Mouse (Mus musculus): ENCODE measurements around the gene Gp1bb. TPM values are rescaled to one million over a fixed set of nuclear protein-coding genes. Genes with fewer than 3 reads are reported as not detected.

Gp1bb gene
- total RNA-seq, 2 experiments from 2014 or later = not detected

DNA sequence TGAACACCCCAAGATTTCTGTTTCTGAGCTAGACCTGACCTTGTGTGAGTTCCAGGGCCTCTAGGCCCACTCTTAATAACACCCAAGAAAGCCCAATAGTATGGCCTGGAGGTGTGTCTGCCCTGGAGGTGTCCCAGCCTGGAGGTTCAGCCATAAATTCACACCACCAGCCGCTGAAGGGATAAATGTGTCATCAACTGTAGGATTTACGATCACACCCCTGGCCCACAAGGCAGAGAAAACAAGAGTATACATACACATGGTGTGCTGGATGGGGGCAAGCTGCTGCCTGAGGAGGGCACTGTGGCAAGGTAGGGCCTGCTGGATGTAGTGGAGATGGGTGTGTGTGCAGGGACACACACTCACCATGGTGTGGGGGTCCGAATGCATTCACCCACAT lies 8.9 kb downstream of the Gp1bb start:
- DNase-seq = no peak
- TF ChIP-seq CTCF (IDR thresholded peaks at IDR 0.05) = no peak
- Histone ChIP-seq H3K27ac (no peak overlapping the region), H3K4me3 (no peak overlapping the region)
- intact Hi-C loops (cut with DNase I) = no loop called here

DNA sequence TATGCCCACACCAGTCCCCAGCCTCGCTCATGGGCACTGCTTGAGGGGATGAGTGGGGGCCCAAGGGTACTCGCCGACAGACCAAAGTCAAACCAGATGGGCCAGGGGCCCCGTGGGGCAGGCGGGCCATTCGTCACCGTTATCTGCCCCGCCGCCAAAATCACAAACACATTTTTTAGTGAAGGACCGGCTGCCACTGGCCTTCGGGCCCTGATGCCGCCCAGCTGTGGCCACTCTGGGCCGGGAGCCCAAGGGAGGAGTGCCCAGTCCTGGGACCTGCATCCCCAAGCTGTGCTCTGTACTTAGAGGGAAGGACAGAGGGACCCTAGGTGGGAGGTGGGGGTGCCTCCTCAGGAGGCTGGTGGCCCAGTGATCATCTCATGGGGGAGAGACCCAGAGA lies 10.5 kb downstream of the Gp1bb start:
- H3K4me3 ChIP-seq = no peak overlapping the region
- no peak overlapping the region for H3K27ac ChIP-seq
- no peak for TF ChIP-seq CTCF (IDR thresholded peaks at IDR 0.05)
- no peak for DNase-seq
- intact Hi-C loops (cut with DNase I) = no loop called here

DNA sequence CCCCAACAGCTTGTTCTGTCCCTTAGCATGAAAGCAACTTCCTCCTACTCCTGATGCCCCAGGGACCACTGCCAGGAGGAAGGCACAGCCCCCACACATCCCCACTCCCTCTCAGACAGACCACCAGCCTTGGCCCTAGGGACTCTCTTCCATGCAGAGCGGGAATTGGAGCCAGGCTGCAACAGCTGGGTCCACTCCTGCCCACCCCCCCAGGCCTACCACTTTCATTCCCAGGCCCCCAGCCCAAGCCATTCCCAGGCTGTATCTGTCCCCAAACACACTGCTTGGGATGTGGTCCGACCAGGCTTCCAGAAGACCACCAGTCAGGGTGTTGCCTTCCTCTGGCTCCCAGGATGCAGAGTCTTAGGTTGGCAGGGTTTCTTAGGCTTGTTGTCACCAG lies 13.1 kb downstream of the Gp1bb start:
- Histone ChIP-seq H3K4me3 (no peak overlapping the region), H3K27ac (no peak overlapping the region)
- intact Hi-C loops (cut with DNase I) = no loop called here
- DNase-seq = peak; percentile 8
- no peak for TF ChIP-seq CTCF (IDR thresholded peaks at IDR 0.05)

DNA sequence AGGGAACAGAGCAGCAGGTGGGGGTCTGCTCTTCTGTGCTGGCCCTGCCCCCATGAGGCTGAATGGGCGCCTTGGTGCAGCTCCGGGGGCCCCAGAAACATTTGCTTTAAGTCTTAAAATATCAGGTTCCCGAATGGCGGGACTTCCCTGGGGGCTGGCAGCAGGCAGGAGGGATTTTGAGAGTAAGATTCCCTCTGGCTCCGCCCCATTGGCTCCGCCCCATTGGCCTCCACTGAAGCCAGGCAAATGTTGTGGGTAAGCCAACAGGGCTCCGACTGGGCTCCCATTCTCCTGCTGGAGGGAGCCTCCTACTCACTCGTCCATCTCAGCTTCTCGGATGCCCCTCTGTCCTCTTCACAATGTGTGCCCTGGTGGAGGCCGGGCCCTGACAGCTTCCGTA lies 14.0 kb downstream of the Gp1bb start:
- Histone ChIP-seq H3K27ac (no peak overlapping the region; the same call in 1 of the 2 replicates), H3K4me3 (0 out of 2 replicates have a peak overlapping the region, but pooled peaks have one; percentile 7)
- TF ChIP-seq CTCF (IDR thresholded peaks at IDR 0.05) = no peak
- DNase-seq = peak; percentile 75
- intact Hi-C loops (cut with DNase I) = no loop called here

DNA sequence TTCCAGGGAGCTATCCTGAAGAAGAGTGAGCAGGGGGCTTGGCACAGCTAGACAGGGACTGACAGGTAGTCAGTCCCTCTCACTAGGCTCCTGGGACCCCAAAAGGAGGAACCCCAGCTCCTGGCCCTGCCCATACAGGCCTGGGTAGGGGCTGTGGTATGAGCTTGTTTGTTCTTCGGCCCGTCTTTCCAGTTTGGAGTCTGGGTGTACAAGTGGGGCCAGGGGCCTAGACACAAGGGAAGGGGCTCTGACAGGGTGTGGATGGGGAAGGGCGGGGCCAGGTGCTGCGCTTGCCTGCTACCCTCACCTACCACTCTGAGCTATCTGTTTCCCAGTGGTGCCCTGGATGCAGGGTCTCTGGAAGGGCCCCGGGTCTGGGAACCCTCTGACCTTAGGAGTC lies 16.5 kb downstream of the Gp1bb start:
- intact Hi-C loops (cut with DNase I) = no loop called here

DNA sequence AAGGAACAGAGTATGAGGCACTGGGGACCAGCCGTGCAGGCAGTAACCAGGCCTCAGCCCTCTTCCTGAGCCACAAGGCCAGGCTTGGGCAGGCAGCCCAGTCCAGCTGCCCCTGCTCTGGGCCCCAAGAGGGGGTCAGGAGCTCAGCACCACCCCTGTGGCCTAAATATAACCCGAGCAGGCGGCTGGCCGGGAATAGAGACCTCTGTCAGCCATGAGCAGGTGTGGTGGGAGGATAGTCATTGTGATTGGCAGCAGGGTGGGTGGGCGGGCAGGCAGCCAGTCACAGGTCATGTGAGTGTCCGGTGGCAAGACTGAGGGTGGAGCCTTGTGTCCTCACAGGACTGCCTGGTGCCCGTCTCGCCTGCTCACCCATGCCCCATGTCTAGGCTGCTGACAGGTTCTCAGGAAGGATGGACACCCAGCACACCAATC lies 17.9 kb downstream of the Gp1bb start:
- H3K27ac ChIP-seq = peak overlapping the region; percentile 95
- intact Hi-C loops (cut with DNase I) = no loop called here
- no peak overlapping the region for H3K4me3 ChIP-seq
- peak; percentile 93 for DNase-seq
- TF ChIP-seq CTCF (IDR thresholded peaks at IDR 0.05) = no peak

More for the DNA sequence above, 16.5 kb downstream of the Gp1bb start:
- no peak for TF ChIP-seq CTCF (IDR thresholded peaks at IDR 0.05)
- Histone ChIP-seq H3K4me3 (no peak overlapping the region), H3K27ac (peak overlapping the region; percentile 95)
- DNase-seq = no peak

DNA sequence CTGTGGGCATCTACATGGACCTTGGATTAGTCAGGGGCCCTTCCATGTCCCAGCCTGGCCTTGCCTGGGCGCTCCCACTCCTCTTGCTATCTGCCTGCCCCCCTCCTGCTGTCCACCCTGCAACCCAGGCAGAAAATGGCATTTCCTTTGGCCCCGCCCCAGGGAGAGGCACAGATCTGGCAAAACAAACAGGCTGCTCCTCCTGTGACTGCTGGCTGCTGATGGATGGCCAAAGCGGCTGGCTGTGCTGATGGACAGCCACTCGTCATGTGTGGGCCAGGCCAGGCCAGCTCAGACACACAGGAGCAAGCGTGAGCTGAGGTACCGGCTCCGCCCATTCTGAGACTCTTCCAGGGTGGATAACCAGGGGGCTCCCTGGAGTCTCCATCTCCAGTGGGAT lies 20.8 kb downstream of the Gp1bb start:
- peak; percentile 82 for DNase-seq
- no peak for TF ChIP-seq CTCF (IDR thresholded peaks at IDR 0.05)
- H3K4me3 ChIP-seq = no peak overlapping the region
- peak overlapping the region; percentile 88 for H3K27ac ChIP-seq
- intact Hi-C loops (cut with DNase I) = no loop called here

DNA sequence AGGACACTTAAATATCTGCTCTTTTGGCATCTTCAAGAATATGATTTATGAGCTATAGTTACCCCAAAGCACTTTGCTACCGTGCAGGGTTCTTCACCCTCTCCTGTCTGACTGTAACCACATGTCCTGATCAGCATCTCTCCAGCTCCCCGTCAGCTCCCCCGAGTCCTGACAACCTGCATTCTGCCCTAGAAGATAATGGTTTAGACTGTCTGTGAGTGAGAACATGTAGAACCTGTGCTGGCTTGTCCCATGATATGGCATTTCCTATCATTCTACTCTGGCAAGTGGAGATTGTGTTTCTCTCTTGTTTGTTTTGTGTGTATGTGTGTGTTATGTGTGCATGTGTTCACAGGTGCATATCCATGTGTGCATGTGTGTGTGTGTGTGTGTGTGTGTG lies 24.2 kb downstream of the Gp1bb start:
- TF ChIP-seq CTCF (IDR thresholded peaks at IDR 0.05) = no peak
- Histone ChIP-seq H3K4me3 (no peak overlapping the region), H3K27ac (no peak overlapping the region)
- no peak for DNase-seq
- intact Hi-C loops (cut with DNase I) = no loop called here

DNA sequence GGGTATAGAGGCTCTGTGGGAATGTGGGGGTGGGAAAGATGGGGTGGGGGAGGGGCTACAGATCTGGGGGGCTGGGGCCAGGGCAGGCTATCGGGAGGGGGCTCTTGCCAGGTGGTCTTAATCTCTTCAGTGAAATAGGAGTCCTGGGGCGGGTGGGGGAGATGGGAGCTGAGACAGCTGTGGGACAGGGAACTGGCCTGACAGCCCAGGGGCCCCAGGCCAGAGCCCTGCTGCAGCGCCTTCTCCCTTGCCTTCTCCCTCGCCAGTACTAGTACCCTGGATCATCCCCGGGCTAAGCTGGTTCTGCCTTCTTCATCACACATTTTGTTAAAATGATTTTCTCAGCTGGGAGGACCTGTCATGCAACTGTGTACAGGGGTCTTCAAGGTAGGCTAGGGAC lies 25.9 kb downstream of the Gp1bb start:
- intact Hi-C loops (cut with DNase I) = no loop called here
- no peak overlapping the region for H3K27ac ChIP-seq
- no peak overlapping the region for H3K4me3 ChIP-seq
- no peak for TF ChIP-seq CTCF (IDR thresholded peaks at IDR 0.05)
- DNase-seq = no peak

DNA sequence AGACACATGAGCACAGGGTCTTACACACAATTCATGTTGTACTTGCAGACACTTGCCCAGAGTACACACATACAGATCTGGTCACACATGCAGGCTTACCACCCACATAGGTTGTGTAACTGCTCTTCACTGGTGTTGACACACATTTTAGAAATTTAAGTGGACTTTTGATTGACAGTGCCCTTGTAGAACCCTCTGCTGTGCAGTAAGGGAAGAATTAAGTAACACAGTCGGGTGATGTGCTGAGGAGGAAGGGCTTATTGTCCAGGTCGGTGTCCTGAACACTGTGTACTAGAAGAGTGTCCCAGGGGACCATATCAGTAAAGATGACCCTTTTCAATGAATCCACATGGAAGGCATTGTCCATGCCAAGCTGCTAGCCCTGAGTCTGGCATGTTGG lies 28.3 kb downstream of the Gp1bb start:
- no peak for TF ChIP-seq CTCF (IDR thresholded peaks at IDR 0.05)
- DNase-seq = no peak
- Histone ChIP-seq H3K27ac (no peak overlapping the region), H3K4me3 (no peak overlapping the region)
- intact Hi-C loops (cut with DNase I) = no loop called here

DNA sequence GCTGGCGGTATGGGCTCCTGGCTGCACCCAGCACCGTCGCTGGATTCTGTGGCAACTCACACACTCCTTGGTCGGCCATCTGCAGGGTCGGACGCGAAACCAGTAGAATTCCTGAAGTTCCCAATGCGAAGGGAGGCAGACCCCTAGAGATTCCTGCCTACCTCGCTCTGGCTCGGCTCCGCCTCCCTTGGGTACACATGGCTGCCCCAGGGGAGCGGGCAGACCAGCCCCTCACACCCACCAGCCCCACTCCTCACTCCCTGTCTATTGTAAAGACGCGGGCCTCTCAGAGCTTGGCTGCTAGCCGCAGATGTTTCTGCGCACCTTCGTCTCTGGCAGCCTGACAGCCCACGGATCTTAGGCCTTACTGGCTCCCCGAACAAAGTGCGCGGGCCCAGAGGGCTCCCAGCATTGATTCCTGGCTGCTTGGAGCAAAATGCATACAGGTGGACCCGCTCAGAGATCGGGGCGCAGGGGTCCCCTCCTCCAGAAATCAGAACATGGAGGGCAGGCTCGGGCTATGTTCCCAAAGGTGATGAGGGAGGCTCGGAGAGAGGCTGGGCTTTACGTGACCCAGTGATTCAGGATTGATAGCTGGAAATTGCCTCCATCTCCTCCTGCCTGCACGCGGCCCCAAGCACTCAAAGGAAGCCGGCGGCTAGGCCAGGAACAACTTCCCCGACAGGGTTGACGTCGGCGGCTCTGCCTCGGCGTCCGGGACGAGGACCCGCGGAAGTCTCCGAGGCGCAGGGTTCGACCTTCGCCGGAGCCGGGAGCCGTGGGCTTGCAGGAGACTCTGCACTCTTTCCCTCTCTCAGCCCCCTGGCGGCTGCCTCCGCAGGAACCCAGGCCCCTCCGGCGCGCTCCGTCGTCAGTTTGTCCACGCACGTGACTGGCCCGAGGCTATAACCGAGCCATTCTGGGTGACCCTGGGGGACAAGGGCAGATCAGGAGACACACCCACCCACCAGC lies 30.9 kb downstream of the Gp1bb start:
- intact Hi-C loops (cut with DNase I) = no loop called here
- DNase-seq = peak; percentile 33
- Histone ChIP-seq H3K27ac (no peak overlapping the region), H3K4me3 (peak overlapping the region; percentile 56)
- peak; percentile 31; the same call in 1 of the 2 replicates for TF ChIP-seq CTCF (IDR thresholded peaks at IDR 0.05)

DNA sequence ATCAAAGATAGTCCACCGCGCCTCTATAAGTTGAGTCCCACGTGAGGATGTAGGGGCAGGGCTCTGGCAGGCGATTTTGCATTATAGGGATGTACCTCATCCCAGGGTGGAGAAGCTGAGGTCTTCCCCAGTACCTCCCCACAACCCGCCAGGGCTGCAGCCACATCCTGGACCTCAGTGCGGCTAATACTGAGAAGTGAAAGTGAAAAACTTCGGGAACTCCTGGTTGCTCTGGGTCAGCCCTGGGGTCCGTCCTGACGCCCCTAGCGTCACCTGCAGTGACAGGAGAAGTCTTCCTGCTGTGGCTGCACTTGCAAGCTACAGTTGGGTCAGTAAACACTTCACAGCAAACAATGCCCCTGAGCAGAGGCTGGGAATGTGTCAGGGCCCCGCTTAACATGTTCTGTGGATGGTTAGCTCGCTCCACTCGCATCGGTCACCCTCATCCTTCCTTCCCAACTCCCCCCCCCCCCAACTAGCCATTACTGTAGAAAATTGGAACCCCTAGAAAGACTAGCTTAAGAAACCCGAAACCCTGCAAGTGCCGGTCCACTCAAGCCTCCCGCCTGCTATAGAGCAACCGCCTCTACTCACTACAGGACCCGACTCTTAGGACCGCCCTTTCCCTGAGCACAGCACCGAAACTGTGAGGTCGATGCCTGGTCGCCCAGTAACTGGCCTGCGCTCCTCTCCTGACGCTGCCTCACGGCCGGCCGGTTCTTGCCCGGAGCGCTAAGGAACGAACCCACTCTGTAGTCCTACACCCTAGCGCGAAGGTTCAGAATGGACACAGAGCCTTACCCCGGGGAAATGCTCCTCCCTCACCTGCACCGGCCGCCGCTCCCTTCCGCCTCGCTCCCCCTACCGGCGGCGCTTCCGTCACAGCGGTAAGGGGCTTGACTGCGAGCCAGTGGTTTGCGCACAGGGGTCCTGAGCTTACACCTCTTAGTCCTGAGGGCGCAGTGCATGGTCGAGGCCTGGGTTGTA lies 32.1 kb downstream of the Gp1bb start, which contains the start of gene Tbx1:
TSS of gene Tbx1 (minus strand) at position 868 of the 987 bp plus-strand sequence.
- peak within 1 kb of the TSS; percentile 68 for H3K4me3 ChIP-seq

More for the DNA sequence above, 32.1 kb downstream of the Gp1bb start, which contains the start of gene Tbx1:
- intact Hi-C loops (cut with DNase I) = no loop called here
- no peak for DNase-seq
- peak; percentile 43 for TF ChIP-seq CTCF (IDR thresholded peaks at IDR 0.05)
- no peak within 1 kb of the TSS for H3K27ac ChIP-seq

Measured in gastrocnemius, adult 2 months (tissue).